9 mouse cellular contexts compared by ENCODE assay signal in genomic region chr2:73496329-73496685, GRCm38 (mm10). TPM values are rescaled to one million over a fixed set of nuclear protein-coding genes. Genes with fewer than 3 reads are reported as not detected.
A peak's percentile ranks its signal among the peaks of the same experiment; 100 is the strongest.
DNase-seq lines count a peak whose midpoint lies in the region; ATAC-seq and TF ChIP-seq lines count a peak whose summit lies in the region.
"Had no signal": no experiment of that assay in that cellular context is flagged by ENCODE, and none has a peak within 500 bp of the region (broad histone marks: within the 10 kb centered on the region; RNA-seq: fewer than 3 reads in every experiment).

No protein-coding gene starts in this region.

- no peaks in the 10 kb centered on the region for H3K27me3 ChIP-seq in heart, embryonic 10.5 days (ENCODE audit: insufficient read depth, poor library complexity, severe bottlenecking)
- no peaks in the 10 kb centered on the region for H3K27me3 ChIP-seq in megakaryocyte, embryonic 14.5 days (replicated peaks)
- H3K27me3 ChIP-seq in small intestine, adult 2 months (ENCODE audit: control insufficient read depth, insufficient read depth, low read length): no peaks in the 10 kb centered on the region

- 67% methylated on average over 4 of the region's 4 CpGs for WGBS in heart, embryonic 10.5 days
- 50% methylated on average over 4 of the region's 4 CpGs for WGBS in small intestine, adult 2 months

- H3K4me3 ChIP-seq in heart, embryonic 10.5 days: no peak overlapping the region
- H3K4me3 ChIP-seq in megakaryocyte, embryonic 14.5 days (replicated peaks): peak overlapping the region; percentile 74
- H3K4me3 ChIP-seq in small intestine, adult 2 months (ENCODE audit: low read depth, low read length): no peak overlapping the region

- H3K36me3 ChIP-seq in heart, embryonic 10.5 days: 0 out of 2 replicates have a peak, but pooled peaks cover 2% of the 10 kb centered on the region
- peaks cover 62% of the 10 kb centered on the region for H3K36me3 ChIP-seq in megakaryocyte, embryonic 14.5 days (replicated peaks; ENCODE audit: low read length)
- no peaks in the 10 kb centered on the region for H3K36me3 ChIP-seq in small intestine, adult 2 months (ENCODE audit: control insufficient read depth, insufficient read depth, low read length)

- intact Hi-C loops in left cerebral cortex, postnatal 10 days (cut with DNase I): no loop called here

- peak overlapping the region; percentile 73 for H3K27ac ChIP-seq in heart, embryonic 10.5 days
- peak overlapping the region; percentile 25 for H3K27ac ChIP-seq in small intestine, adult 2 months (ENCODE audit: insufficient read depth, low read depth, low read length)

- TF ChIP-seq CTCF in small intestine, adult 2 months (IDR thresholded peaks at IDR 0.05; ENCODE audit: extremely low read depth, insufficient read length, insufficient replicate concordance, low read depth, low read length): no peak

- no peaks in the 10 kb centered on the region for H3K9me3 ChIP-seq in heart, embryonic 10.5 days
- H3K9me3 ChIP-seq in megakaryocyte, embryonic 14.5 days: no peaks in the 10 kb centered on the region

- DNase-seq in heart, embryonic 10.5 days (ENCODE audit: low spot score): no peak
- no peak for DNase-seq in heart, adult 9 months (ENCODE audit: low spot score in 2 of 2)
- DNase-seq in kidney, postnatal 25 days: peak; percentile 23 to 35
- no peak for DNase-seq in embryo, embryonic 10.5 days (ENCODE audit: low spot score)
- DNase-seq in left cerebral cortex, postnatal 10 days (ENCODE audit: extremely low spot score in 1 of 2, low spot score in 2 of 2): no peak
- DNase-seq: retina, postnatal 1 day had no signal

- no peak for TF ChIP-seq POLR2A in small intestine, adult 2 months (IDR thresholded peaks at IDR 0.05; ENCODE audit: low read depth, low read length)

- H3K4me1 ChIP-seq in heart, embryonic 10.5 days: peaks cover 49% of the 10 kb centered on the region
- peaks cover 93% of the 10 kb centered on the region for H3K4me1 ChIP-seq in megakaryocyte, embryonic 14.5 days
- H3K4me1 ChIP-seq in small intestine, adult 2 months (ENCODE audit: control insufficient read depth, insufficient read depth, insufficient read length, low read length): peaks cover 22% of the 10 kb centered on the region; the same call in 1 of the 2 replicates

- ATAC-seq in megakaryocyte, adult 5-6 weeks (ENCODE audit: poor library complexity, severe bottlenecking): no peak

RNA-seq across cellular contexts. Expression of gene Wipf1, which starts 33.2 kb away (rescaled TPM):
- polyA plus RNA-seq in heart, embryonic 10.5 days (2016; fragmentation: Nextera tagmentation; extraction: Ambion mirVana): 6.8 and 7.8 TPM in 2 replicates
- 310 and 704 TPM in 2 replicates for polyA plus RNA-seq in megakaryocyte, embryonic 14.5 days (2012; ENCODE audit: insufficient read depth, low replicate concordance)
- 123 and 139 TPM in 2 replicates for total RNA-seq in megakaryocyte, adult 5-6 weeks (2015)
- 37.4 and 55.2 TPM in 2 replicates for total RNA-seq in megakaryocyte, adult 5-6 weeks (2017)
- 8.5 and 18.9 TPM in 2 replicates for polyA plus RNA-seq in small intestine, adult 2 months (2012; rRNA removed)
- total RNA-seq in left cerebral cortex, postnatal 10 days (2021): 1 to 10 TPM; 7.5 to 7.9 TPM

Comparison
In these comparisons a context has a peak if more than half of its experiments do, and no peak if none do; other contexts are left out.
1. DNase-seq: peak in kidney, postnatal 25 days (2 of 2); none in heart, embryonic 10.5 days (single experiment), heart, adult 9 months (0 of 2), embryo, embryonic 10.5 days (single experiment) and left cerebral cortex, postnatal 10 days (0 of 2).
2. RNA of gene Wipf1, which starts 33.2 kb away (polyA plus RNA-seq): 310 to 704 TPM in megakaryocyte, embryonic 14.5 days; 8.5 to 18.9 TPM in small intestine, adult 2 months and 6.8 to 7.8 TPM in heart, embryonic 10.5 days; every median in the first group is over 10 times any median in the second.